Mouse (Mus musculus): ENCODE measurements around the gene Arpc4.

DNA sequence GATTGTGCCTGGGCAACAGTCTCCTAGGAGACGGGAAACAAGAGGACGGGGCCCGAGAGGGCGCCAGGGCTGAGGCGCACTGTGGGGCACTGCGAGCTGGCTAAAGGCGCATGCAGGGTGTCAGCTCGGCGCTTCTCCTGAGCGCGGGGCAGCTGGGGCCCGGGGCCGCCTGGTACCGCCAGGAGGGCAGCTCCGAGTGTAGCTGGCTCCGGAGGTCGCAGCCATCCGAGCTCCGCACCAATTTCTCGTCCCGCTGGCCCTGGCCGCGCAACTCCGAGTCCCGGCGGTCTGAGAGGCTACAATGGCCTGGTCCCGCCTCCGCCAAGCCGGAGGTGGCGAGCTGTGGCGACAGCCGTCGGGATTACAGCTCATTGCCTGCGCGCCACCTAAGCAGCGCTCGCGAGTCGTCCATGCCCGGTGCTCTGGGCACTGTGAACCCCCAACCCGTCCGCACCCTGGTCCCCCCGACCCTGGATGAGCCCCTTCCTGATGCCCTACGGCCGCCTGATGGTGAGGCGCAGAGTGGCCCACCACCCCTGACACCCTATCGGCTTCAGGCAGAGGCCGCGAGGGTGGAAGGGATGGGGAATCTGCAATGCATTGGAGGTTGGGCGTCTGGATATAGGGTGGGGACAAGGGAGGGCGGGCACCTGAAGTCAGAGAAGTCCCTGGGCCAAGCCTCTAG is 14.6 kb downstream of the Arpc4 start:
- TF ChIP-seq EP300 (IDR thresholded peaks at IDR 0.05; ENCODE audit: low read depth) (no peak), CTCF (IDR thresholded peaks at IDR 0.05; ENCODE audit: low read depth) (no peak)

Measured in heart, postnatal 0 days (tissue).